Mouse (Mus musculus) left cerebral cortex, adult 8-10 months (tissue): ENCODE measurements around the gene Ppef1. TPM values are rescaled to one million over a fixed set of nuclear protein-coding genes. Genes with fewer than 3 reads are reported as not detected.

Experiments
- DNase-seq, 2 experiments: peaks; one replicate each; pipeline ENCODE4 v3.0.0; 2022; ENCODE audit warnings: low spot score in 2 of 2
- total RNA-seq, 4 experiments: library from RNA; stranded (reverse); gene quantifications; 2 replicates each; pipeline ENCODE4 v1.2.4; 2022

Gene Ppef1
- total RNA-seq, 4 experiments from 2014 or later, result 0.38 to 1.2 (median 0.55) TPM

- no peak for DNase-seq
These were observed 136.8 kb downstream of the Ppef1 start for GRCm38 (mm10) chrX:160598562-160599458.

DNA sequence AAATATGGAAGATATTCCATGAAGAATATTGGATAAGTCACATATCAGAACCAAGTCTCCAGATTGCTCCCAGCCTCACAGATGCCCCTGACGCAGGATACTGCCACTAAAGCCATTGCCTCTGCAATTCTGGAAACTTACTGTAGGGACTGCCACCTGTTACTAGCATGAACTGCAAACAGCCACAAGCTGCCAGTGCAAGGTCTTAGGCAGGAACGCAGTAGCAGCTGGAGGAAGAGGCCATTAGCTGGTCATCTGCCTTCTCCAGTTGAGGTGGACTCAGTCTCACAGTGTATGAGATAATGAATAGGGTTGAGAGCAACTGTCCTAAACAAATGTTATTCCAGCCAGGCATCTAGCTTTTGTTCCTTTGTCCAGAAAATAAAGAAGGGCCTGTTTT lies 137.5 kb downstream of the Ppef1 start:
- DNase-seq, result no peak

GRCm38 (mm10) chrX:160592933-160593332 lies 142.6 kb downstream of the Ppef1 start:
- DNase-seq, result no peak

GRCm38 (mm10) chrX:160590147-160590546 lies 145.4 kb downstream of the Ppef1 start:
- no peak for DNase-seq

DNA sequence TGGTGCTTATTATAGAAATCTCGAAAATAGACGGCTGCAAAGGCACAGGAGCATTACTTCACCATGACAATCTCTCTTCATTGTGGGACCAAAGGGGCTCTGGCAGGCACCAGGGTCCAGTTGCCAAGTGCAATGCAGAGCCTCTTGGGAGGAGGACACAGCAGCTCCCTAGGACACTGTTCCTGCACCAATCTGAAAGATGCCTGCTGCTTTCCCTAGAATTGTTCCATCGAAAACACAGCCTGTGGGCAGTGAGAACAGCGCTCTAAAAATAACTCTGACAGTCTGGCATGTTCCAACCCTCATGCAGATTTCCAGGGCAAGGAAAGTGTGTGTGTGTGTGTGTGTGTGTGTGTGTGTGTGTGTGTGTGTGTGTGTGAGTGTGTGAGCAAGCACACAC lies 147.0 kb downstream of the Ppef1 start:
- peak in 1 of 2 experiments; percentile 56 for DNase-seq

DNA sequence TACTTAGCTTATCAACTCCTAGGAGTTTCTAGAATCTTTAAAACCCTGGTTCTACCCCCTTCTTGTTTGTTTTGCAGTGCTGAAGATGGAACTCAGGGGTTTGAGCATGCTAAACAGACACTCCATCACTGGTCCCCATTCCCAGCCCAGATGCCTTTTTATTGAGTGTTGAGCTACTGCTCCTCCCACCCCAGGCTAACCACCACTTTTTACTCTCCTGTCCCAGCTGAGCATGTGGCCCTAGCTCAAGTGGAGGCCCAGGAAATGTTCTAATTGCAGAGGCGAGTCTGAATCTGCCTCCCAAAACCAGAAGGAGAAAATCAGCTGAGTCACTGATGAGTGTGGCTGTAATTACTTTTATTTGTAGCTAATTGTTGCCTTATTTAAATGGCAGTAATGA lies 150.5 kb downstream of the Ppef1 start:
- DNase-seq, result no peak

GRCm38 (mm10) chrX:160584148-160584838 lies 151.3 kb downstream of the Ppef1 start:
- no peak for DNase-seq

DNA sequence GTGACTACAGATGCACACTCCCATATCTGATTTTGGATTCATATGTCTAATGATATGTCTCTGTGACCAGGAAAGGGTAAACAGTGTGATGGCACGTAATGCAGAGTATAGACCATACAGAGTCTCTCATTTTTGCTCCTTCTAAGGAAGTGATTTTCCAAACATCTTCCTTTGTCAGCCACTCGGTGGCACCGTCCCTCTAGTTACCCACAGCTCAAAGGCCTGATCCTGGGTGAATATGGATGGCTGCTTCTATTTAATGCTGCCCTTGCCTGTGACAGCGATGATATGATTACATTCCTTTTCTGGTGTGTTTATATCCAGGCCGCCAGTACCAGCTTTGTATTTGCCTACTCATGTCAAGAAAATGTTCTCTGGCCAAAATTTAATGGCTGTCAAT lies 152.0 kb downstream of the Ppef1 start:
- no peak for DNase-seq

Other genes starting within 250 kb of the Ppef1 start
- gene Phka2, start 233.6 kb downstream of the Ppef1 start, total RNA-seq, result 10 to 100 TPM; 27.5 to 41.3 (median 34.4) TPM
- under 1 TPM in 3 of 4 experiments, not detected in 1; 0.06 to 0.64 (median 0.21) TPM for gene Rs1, start 32.2 kb upstream of the Ppef1 start, total RNA-seq
- 1 to 10 TPM; 1.3 to 2.9 (median 1.9) TPM for gene Gja6, start 171.3 kb upstream of the Ppef1 start, total RNA-seq